Mouse (Mus musculus) G1E (cell line): ENCODE measurements around the gene Gm15217. TPM values are rescaled to one million over a fixed set of nuclear protein-coding genes. Genes with fewer than 3 reads are reported as not detected.

Experiments used
- ATAC-seq: 2 replicates; pipeline ENCODE4 v1.8.0; 2016; ENCODE audit warnings: mild to moderate bottlenecking; ENCODE audit not compliant: insufficient number of reproducible peaks, poor library complexity, low FRiP score, severe bottlenecking; ENCODE audit errors: extremely low read depth
- DNase-seq: peaks from one replicate; pipeline ENCODE4 v3.0.0; 2012; ENCODE audit warnings: low spot score
- H3K27me3 ChIP-seq: 2 replicates; pipeline ENCODE4 v1.6.1; 2012; ENCODE audit warnings: mild to moderate bottlenecking, low read length, inconsistent platforms; ENCODE audit not compliant: insufficient read depth
- H3K36me3 ChIP-seq: replicated peaks from 2 replicates; pipeline ENCODE3; 2012; ENCODE audit warnings: mild to moderate bottlenecking, inconsistent platforms
- H3K4me1 ChIP-seq: 2 replicates; pipeline ENCODE4 v1.6.1; 2012; ENCODE audit warnings: low read depth, low read length, inconsistent platforms, mixed read lengths; ENCODE audit not compliant: insufficient read depth
- H3K4me3 ChIP-seq: 2 replicates; pipeline ENCODE4 v1.5.1; 2012; ENCODE audit warnings: low read depth, mild to moderate bottlenecking, inconsistent platforms, low read length, moderate library complexity, mixed read lengths
- H3K9me3 ChIP-seq: replicated peaks from 2 replicates; pipeline ENCODE4 v1.6.1; 2012; ENCODE audit warnings: inconsistent platforms
- CTCF ChIP-seq: IDR thresholded peaks from 2 replicates; pipeline ENCODE4 v1.5.1; 2012; ENCODE audit warnings: low read depth, low read length, inconsistent platforms, mixed read lengths
- GATA1 ChIP-seq: IDR thresholded peaks from 2 replicates; pipeline ENCODE4 v1.6.1; 2012; ENCODE audit warnings: borderline replicate concordance, low read length, inconsistent platforms, mixed read lengths
- GATA2 ChIP-seq: IDR thresholded peaks from 2 replicates; pipeline ENCODE4 v1.6.1; 2012; ENCODE audit warnings: low read depth, low read length, inconsistent platforms, borderline replicate concordance
- POLR2AphosphoS5 ChIP-seq: IDR thresholded peaks from 2 replicates; pipeline ENCODE4 v1.6.1; 2012; ENCODE audit warnings: low read depth, low read length, inconsistent platforms; ENCODE audit not compliant: insufficient replicate concordance
- TAL1 ChIP-seq: conservative IDR thresholded peaks from 2 replicates; pipeline ENCODE4 v1.6.1; 2012; ENCODE audit warnings: low read depth, low read length, inconsistent platforms, mixed read lengths
- polyA plus RNA-seq: library from polyadenylated mRNA; stranded (reverse); fragments of >175 nt; gene quantifications from 2 replicates; pipeline ENCODE4 v1.2.3, GENCODE M21; 2012
- total RNA-seq, 2 experiments: library from RNA; stranded (forward) in 1 of 2; stranded (reverse) in 1 of 2; fragments of 200-1000 nt in 1 of 2; fragments of >200 nt in 1 of 2; fragmentation: Nextera tagmentation in 1 of 2; gene quantifications; 2 replicates each; pipeline ENCODE4 v1.2.3; 2014 to 2017

Gm15217 gene
- total and polyA plus RNA-seq, 3 experiments, result not detected

- Histone ChIP-seq H3K9me3 (no peaks in the 10 kb centered on the region), H3K4me3 (no peak overlapping the region), H3K36me3 (no peaks in the 10 kb centered on the region), H3K27me3 (peaks cover 10% of the 10 kb centered on the region; the same call in 1 of the 2 replicates), H3K4me1 (no peaks in the 10 kb centered on the region)
- ATAC-seq (no peak), DNase-seq (no peak)
- TF ChIP-seq GATA1 (no peak), GATA2 (no peak), POLR2AphosphoS5 (no peak), TAL1 (no peak), CTCF (no peak)
These were observed 48.0 kb downstream of the Gm15217 start for GRCm38 (mm10) chr14:46427251-46427650.

- no peak for ATAC-seq
- DNase-seq, result no peak
- Histone ChIP-seq H3K27me3 (peaks cover 11% of the 10 kb centered on the region; the same call in 1 of the 2 replicates), H3K36me3 (no peaks in the 10 kb centered on the region), H3K4me1 (no peaks in the 10 kb centered on the region), H3K9me3 (no peaks in the 10 kb centered on the region), H3K4me3 (no peak overlapping the region)
- TF ChIP-seq TAL1, result no peak
- no peak for TF ChIP-seq GATA1
- TF ChIP-seq POLR2AphosphoS5, result no peak
- TF ChIP-seq GATA2, result no peak
- TF ChIP-seq CTCF, result no peak
These were observed 51.0 kb downstream of the Gm15217 start for GRCm38 (mm10) chr14:46430231-46430630.

Other genes starting within 250 kb of the Gm15217 start
- not detected in 2 replicates for gene Bmp4, start 11.3 kb downstream of the Gm15217 start, total RNA-seq (2014; fragmentation: Nextera tagmentation)
- 0.05 TPM in 1 of 2 replicates, not detected in the other for gene Bmp4, start 11.3 kb downstream of the Gm15217 start, total RNA-seq (2017)
- not detected in 2 replicates for gene Bmp4, start 11.3 kb downstream of the Gm15217 start, polyA plus RNA-seq